Mouse (Mus musculus) MEL (cell line): Measurements from ENCODE around the gene Nans.

Experiments used
- BHLHE40 ChIP-seq: IDR thresholded peaks from 2 replicates; pipeline ENCODE4 v1.6.1; 2012; ENCODE audit warnings: low read depth, mild to moderate bottlenecking, inconsistent platforms, low read length, improper control_type of control experiment, borderline replicate concordance
- CTCF ChIP-seq, 3 experiments: IDR thresholded peaks in 2 of 3; conservative IDR thresholded peaks in 1 of 3; 2 replicates each; pipeline ENCODE4 v1.5.1; 2011 to 2012; ENCODE audit warnings: low read length in 3 of 3, low read depth in 2 of 3, mild to moderate bottlenecking in 2 of 3, improper control_type of control experiment in 1 of 3, inconsistent platforms in 1 of 3, mixed read lengths in 1 of 3, moderate library complexity in 1 of 3; ENCODE audit not compliant: control insufficient read depth in 1 of 3, insufficient read depth in 1 of 3, poor library complexity in 1 of 3, severe bottlenecking in 1 of 3
- EP300 ChIP-seq, 2 experiments: IDR thresholded peaks; 2 replicates each; pipeline ENCODE4 v1.6.1; 2011; ENCODE audit warnings: improper control_type of control experiment in 2 of 2, low read length in 2 of 2, low read depth in 1 of 2, mild to moderate bottlenecking in 1 of 2
- GATA1 ChIP-seq: IDR thresholded peaks from 2 replicates; pipeline ENCODE4 v1.6.1; 2011; ENCODE audit warnings: low read depth, low read length, improper control_type of control experiment
- JUND ChIP-seq: IDR thresholded peaks from 2 replicates; pipeline ENCODE4 v1.6.1; 2011; ENCODE audit warnings: low read depth, mild to moderate bottlenecking, improper control_type of control experiment, low read length
- KAT2A ChIP-seq: conservative IDR thresholded peaks from 2 replicates; pipeline ENCODE4 v1.6.1; 2012; ENCODE audit warnings: low read depth, low read length, improper control_type of control experiment, inconsistent platforms
- MAFK ChIP-seq: IDR thresholded peaks from 2 replicates; pipeline ENCODE4 v1.6.1; 2011; ENCODE audit warnings: low read depth, mild to moderate bottlenecking, low read length, improper control_type of control experiment, borderline replicate concordance
- NRF1 ChIP-seq: IDR thresholded peaks from 2 replicates; pipeline ENCODE4 v1.6.1; 2014; ENCODE audit warnings: low read depth, mild to moderate bottlenecking, inconsistent platforms, low read length, improper control_type of control experiment, moderate library complexity; ENCODE audit not compliant: poor library complexity, insufficient read depth, severe bottlenecking
- POLR2A ChIP-seq, 2 experiments: IDR thresholded peaks; 2 replicates each; pipeline ENCODE4 v1.6.1; 2011 to 2012; ENCODE audit warnings: low read length in 2 of 2, mild to moderate bottlenecking in 2 of 2, control low read depth in 1 of 2, improper control_type of control experiment in 1 of 2, low read depth in 1 of 2, moderate library complexity in 1 of 2; ENCODE audit not compliant: control insufficient read depth in 1 of 2, insufficient read depth in 1 of 2, poor library complexity in 1 of 2
- POLR2AphosphoS2 ChIP-seq: IDR thresholded peaks from 2 replicates; pipeline ENCODE4 v1.6.1; 2011; ENCODE audit warnings: low read length, improper control_type of control experiment
- RCOR1 ChIP-seq: IDR thresholded peaks from 2 replicates; pipeline ENCODE4 v1.6.1; 2012; ENCODE audit warnings: low read depth, mild to moderate bottlenecking, inconsistent platforms, low read length, improper control_type of control experiment
- SIN3A ChIP-seq: IDR thresholded peaks from 2 replicates; pipeline ENCODE4 v1.6.1; 2012; ENCODE audit warnings: low read length, improper control_type of control experiment, inconsistent platforms
- TCF12 ChIP-seq: IDR thresholded peaks from 2 replicates; pipeline ENCODE4 v1.6.1; 2014; ENCODE audit warnings: low read depth, mild to moderate bottlenecking, inconsistent platforms, low read length, improper control_type of control experiment, moderate library complexity

DNA sequence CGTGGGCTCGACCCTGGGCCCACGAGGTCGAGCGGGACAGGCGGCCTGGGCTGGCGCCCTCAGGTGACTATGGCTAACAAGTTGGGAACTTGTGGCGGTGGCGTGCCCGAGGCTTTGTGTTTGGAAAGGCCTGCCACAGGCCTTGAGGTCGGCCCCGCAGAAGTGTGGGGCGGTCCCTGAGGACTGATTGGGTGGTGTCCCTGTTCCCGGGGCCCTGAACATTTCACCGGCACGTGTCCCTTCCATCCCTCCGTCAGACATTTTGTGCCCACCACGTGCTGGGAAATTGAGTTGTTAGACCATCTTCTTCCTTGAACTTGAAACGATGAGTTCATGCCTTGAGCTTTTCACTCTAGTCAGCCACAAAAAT lies 36.6 kb upstream of the Nans start:
- TF ChIP-seq JUND (no peak), GATA1 (no peak), MAFK (no peak), POLR2A (IDR thresholded peaks at IDR 0.05; ENCODE audit: control insufficient read depth in 1 of 2, insufficient read depth in 1 of 2, low read depth in 1 of 2, low read length in 2 of 2, poor library complexity in 1 of 2) (peak; percentile 50 to 81; a peak in 3 of 4 replicates), BHLHE40 (peak; percentile 90), TCF12 (0 out of 2 replicates have a peak, but pooled peaks have one; percentile 31), RCOR1 (no peak), SIN3A (peak; percentile 78; the same call in 1 of the 2 replicates), CTCF (IDR thresholded peaks at IDR 0.05 in 2 of 3, conservative IDR thresholded peaks at IDR 0.05 in 1 of 3; ENCODE audit: control insufficient read depth in 1 of 3, insufficient read depth in 1 of 3, low read depth in 2 of 3, low read length in 3 of 3, poor library complexity in 1 of 3, severe bottlenecking in 1 of 3) (no peak), EP300 (IDR thresholded peaks at IDR 0.05; ENCODE audit: low read depth in 1 of 2, low read length in 2 of 2) (peak in 1 of 2 experiments; percentile 16; a peak in 1 of 4 replicates), NRF1 (no peak), KAT2A (no peak; the same call in 1 of the 2 replicates), POLR2AphosphoS2 (no peak; the same call in 1 of the 2 replicates)
